Mouse (Mus musculus) MEL (cell line): ENCODE results near the gene Egf.

Experiments used
- POLR2A ChIP-seq, 2 experiments: IDR thresholded peaks; 2 replicates each; pipeline ENCODE4 v1.6.1; 2011 to 2012; ENCODE audit warnings: low read length in 2 of 2, mild to moderate bottlenecking in 2 of 2, control low read depth in 1 of 2, improper control_type of control experiment in 1 of 2, low read depth in 1 of 2, moderate library complexity in 1 of 2; ENCODE audit not compliant: control insufficient read depth in 1 of 2, insufficient read depth in 1 of 2, poor library complexity in 1 of 2
- TAL1 ChIP-seq: IDR thresholded peaks from 2 replicates; pipeline ENCODE4 v1.6.1; 2012; ENCODE audit warnings: mild to moderate bottlenecking, inconsistent platforms, low read length, moderate library complexity, mixed read lengths

DNA sequence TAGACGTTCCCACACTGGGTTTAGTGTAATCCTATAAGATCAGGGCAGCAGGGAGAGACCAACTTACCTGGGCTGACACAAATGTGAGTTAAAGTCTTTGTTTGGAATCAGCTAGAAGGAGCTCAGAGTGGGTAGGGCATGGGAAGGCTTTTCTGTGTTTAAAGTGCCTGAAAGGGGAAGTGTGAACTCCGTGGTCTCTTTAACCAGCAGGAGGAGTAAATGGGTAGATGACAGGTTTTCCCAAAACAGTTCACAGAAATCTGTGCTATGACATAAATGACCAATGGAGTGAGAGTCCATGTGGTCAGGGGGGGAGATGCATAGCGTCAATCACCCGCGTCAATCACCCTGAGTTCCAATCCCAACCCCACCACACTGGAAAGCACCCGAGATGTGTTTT lies 23.5 kb downstream of the Egf start:
- TF ChIP-seq POLR2A (IDR thresholded peaks at IDR 0.05; ENCODE audit: control insufficient read depth in 1 of 2, insufficient read depth in 1 of 2, low read depth in 1 of 2, low read length in 2 of 2, poor library complexity in 1 of 2) = no peak
- no peak for TF ChIP-seq TAL1
